Mouse (Mus musculus) erythroblast, embryonic 14.5 days (primary cell): ENCODE measurements around the gene Emsy.

Source experiments
- GATA1 ChIP-seq: IDR thresholded peaks from 2 replicates; pipeline ENCODE4 v1.6.1; 2012; ENCODE audit warnings: low read length, inconsistent platforms, mixed read lengths
- TAL1 ChIP-seq: IDR thresholded peaks from 3 replicates; pipeline ENCODE4 v1.6.1; 2012; ENCODE audit warnings: low read length, inconsistent platforms, mixed read lengths

GRCm38 (mm10) chr7:98690831-98691230 is 34.2 kb upstream of the Emsy start:
- TF ChIP-seq GATA1 (no peak), TAL1 (no peak)
